Mouse (Mus musculus): ENCODE measurements around the gene Cip2a. TPM values are rescaled to one million over a fixed set of nuclear protein-coding genes. Genes with fewer than 3 reads are reported as not detected.

Cip2a gene
- total RNA-seq, 2 experiments from 2014 or later = 2.1 to 2.6 TPM

GRCm38 (mm10) chr16:49037771-49038170 lies 43.8 kb downstream of the Cip2a start:
- no peak for DNase-seq (ENCODE audit: low spot score in 2 of 2)
- no peak for TF ChIP-seq CTCF (conservative IDR thresholded peaks at IDR 0.05)
- Histone ChIP-seq H3K27ac (no peak overlapping the region), H3K4me3 (no peak overlapping the region)

GRCm38 (mm10) chr16:49040554-49041221 lies 46.7 kb downstream of the Cip2a start:
- no peak overlapping the region for H3K27ac ChIP-seq
- TF ChIP-seq CTCF (conservative IDR thresholded peaks at IDR 0.05) = no peak
- no peak overlapping the region for H3K4me3 ChIP-seq
- no peak for DNase-seq (ENCODE audit: low spot score in 2 of 2)

- DNase-seq (ENCODE audit: low spot score in 2 of 2) = no peak
- Histone ChIP-seq H3K27ac (no peak overlapping the region), H3K4me3 (no peak overlapping the region)
- TF ChIP-seq CTCF (conservative IDR thresholded peaks at IDR 0.05) = no peak
Observed at GRCm38 (mm10) chr16:49049214-49049613, 55.2 kb downstream of the Cip2a start.

- DNase-seq (ENCODE audit: low spot score in 2 of 2) = no peak
- H3K27ac ChIP-seq = no peak within 1 kb of the TSS
- no peak within 1 kb of the TSS for H3K4me3 ChIP-seq
- TF ChIP-seq CTCF (conservative IDR thresholded peaks at IDR 0.05) = no peak
Observed at GRCm38 (mm10) chr16:49057186-49057585, 63.2 kb downstream of the Cip2a start, which contains the start of gene Myh15. TSS of gene Myh15 (plus strand) at chr16:49057486.

Other genes with a start within 250 kb of the Cip2a start
- gene Trat1, start 222.2 kb upstream of the Cip2a start, total RNA-seq (2021) = under 1 TPM in 1 of 2 experiments, not detected in 1; 0.44 TPM
- gene Retnlb, start 177.3 kb upstream of the Cip2a start, total RNA-seq (2021) = not detected
- not detected for gene Retnla, start 151.6 kb upstream of the Cip2a start, total RNA-seq (2021)
- not detected for gene Retnlg, start 121.6 kb upstream of the Cip2a start, total RNA-seq (2021)
- 10 to 100 TPM; 83.7 to 84.5 TPM for gene Dzip3, start within 50 bp of the Cip2a start, total RNA-seq (2021)
- under 1 TPM; 0.47 to 0.77 TPM for gene Myh15, start 63.3 kb downstream of the Cip2a start, total RNA-seq (2021)

Measured in layer of hippocampus, adult 2 months (tissue).